Mouse (Mus musculus): ENCODE measurements around the gene Calcrl.

- TF ChIP-seq CTCF (IDR thresholded peaks at IDR 0.05; ENCODE audit: extremely low read depth, insufficient read length, insufficient replicate concordance, low read depth, low read length) (no peak), POLR2A (IDR thresholded peaks at IDR 0.05; ENCODE audit: low read depth, low read length) (no peak)
Measured at GRCm38 (mm10) chr2:84288940-84289557, 136.2 kb downstream of the Calcrl start.
